Mouse (Mus musculus): ENCODE data around the gene Tmtc2.

DNA sequence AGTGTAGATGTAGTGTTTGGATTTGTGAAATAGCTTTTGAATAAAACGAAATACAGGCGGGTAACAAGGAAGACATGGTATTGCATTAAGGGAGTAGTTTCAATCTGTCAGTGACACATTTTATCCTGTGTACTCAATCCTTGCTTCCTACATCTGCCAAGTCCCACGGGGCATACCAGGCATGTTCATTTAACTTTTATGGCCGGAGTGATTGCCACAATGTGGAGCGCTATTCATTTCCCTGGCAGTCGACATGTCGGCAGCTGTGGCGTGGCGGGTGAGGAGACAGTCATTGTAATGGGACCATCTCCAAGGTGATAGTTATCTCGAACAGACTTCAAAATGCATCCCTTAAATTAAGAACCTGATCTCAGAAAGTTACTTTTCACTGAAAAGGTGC is 372.8 kb downstream of the Tmtc2 start:
- TF ChIP-seq CTCF (IDR thresholded peaks at IDR 0.05; ENCODE audit: low read depth) (no peak), EP300 (IDR thresholded peaks at IDR 0.05; ENCODE audit: low read depth) (no peak)
